14 mouse cellular contexts compared by ENCODE assay signal in genomic region chr17:29244912-29245311, GRCm38 (mm10). TPM values are rescaled to one million over a fixed set of nuclear protein-coding genes. Genes with fewer than 3 reads are reported as not detected.
A peak's percentile ranks its signal among the peaks of the same experiment; 100 is the strongest.
DNase-seq lines count a peak whose midpoint lies in the region; ATAC-seq and TF ChIP-seq lines count a peak whose summit lies in the region.
"Had no signal": no experiment of that assay in that cellular context is flagged by ENCODE, and none has a peak within 500 bp of the region (broad histone marks: within the 10 kb centered on the region; RNA-seq: fewer than 3 reads in every experiment).

No protein-coding gene starts in this region.

- H3K4me3 ChIP-seq in forebrain, embryonic 12.5 days (replicated peaks): no peak overlapping the region
- H3K4me3 ChIP-seq in forebrain, embryonic 16.5 days (replicated peaks; ENCODE audit: low read length): no peak overlapping the region
- H3K4me3 ChIP-seq in hindbrain, embryonic 15.5 days: no peak overlapping the region
- H3K4me3 ChIP-seq in midbrain, embryonic 14.5 days (replicated peaks; ENCODE audit: low read depth, low read length): no peak overlapping the region
- H3K4me3 ChIP-seq in liver, postnatal 0 days (ENCODE audit: low read depth, low read length): no peak overlapping the region
- H3K4me3 ChIP-seq in layer of hippocampus, adult 2 months: no peak overlapping the region
- H3K4me3 ChIP-seq: limb, embryonic 15.5 days; myocyte had no signal

- peak; percentile 70 for DNase-seq in brain, embryonic 14.5 days (ENCODE audit: low read depth)
- peak; percentile 80 for DNase-seq in midbrain, embryonic 14.5 days
- DNase-seq in liver, postnatal 0 days: no peak
- no peak for DNase-seq in layer of hippocampus, adult 2 months (ENCODE audit: low spot score in 2 of 2)
- no peak for DNase-seq in gastrocnemius, postnatal 4 days (ENCODE audit: low spot score in 2 of 2)
- DNase-seq: gastrocnemius, postnatal 25 days; heart, postnatal 14 days; kidney, adult 8-10 months; thymus, adult 18-20 months had no signal

- H3K36me3 ChIP-seq in forebrain, embryonic 12.5 days (replicated peaks): peaks cover 15% of the 10 kb centered on the region
- no peaks in the 10 kb centered on the region; the same call in 1 of the 2 replicates for H3K36me3 ChIP-seq in forebrain, embryonic 16.5 days (ENCODE audit: control insufficient read depth, insufficient read depth)
- no peaks in the 10 kb centered on the region for H3K36me3 ChIP-seq in hindbrain, embryonic 15.5 days
- H3K36me3 ChIP-seq in midbrain, embryonic 14.5 days (ENCODE audit: control insufficient read depth, insufficient read depth, low read length): peaks cover 5% of the 10 kb centered on the region
- peaks cover 2% of the 10 kb centered on the region for H3K36me3 ChIP-seq in liver, postnatal 0 days (replicated peaks; ENCODE audit: insufficient read depth, low read length)

- H3K27me3 ChIP-seq in forebrain, embryonic 12.5 days: peaks cover 10% of the 10 kb centered on the region; the same call in 1 of the 2 replicates
- H3K27me3 ChIP-seq in forebrain, embryonic 16.5 days (replicated peaks; ENCODE audit: control insufficient read depth, insufficient read depth, low read length): no peaks in the 10 kb centered on the region
- H3K27me3 ChIP-seq in hindbrain, embryonic 15.5 days: no peaks in the 10 kb centered on the region
- H3K27me3 ChIP-seq in midbrain, embryonic 14.5 days (ENCODE audit: control insufficient read depth, insufficient read depth, low read length): no peaks in the 10 kb centered on the region; the same call in 1 of the 2 replicates
- H3K27me3 ChIP-seq in liver, postnatal 0 days (ENCODE audit: insufficient read depth, low read length): no peaks in the 10 kb centered on the region

- H3K9ac ChIP-seq in forebrain, embryonic 12.5 days: 0 out of 2 replicates have a peak overlapping the region, but pooled peaks have one; percentile 12
- H3K9ac ChIP-seq in forebrain, embryonic 16.5 days (replicated peaks; ENCODE audit: low read depth, low read length): no peak overlapping the region
- 0 out of 2 replicates have a peak overlapping the region, but pooled peaks have one; percentile 15 for H3K9ac ChIP-seq in hindbrain, embryonic 15.5 days
- H3K9ac ChIP-seq in midbrain, embryonic 14.5 days (replicated peaks; ENCODE audit: low read length): 0 out of 2 replicates have a peak overlapping the region, but pooled peaks have one; percentile 9
- H3K9ac ChIP-seq in liver, postnatal 0 days (replicated peaks): no peak overlapping the region
- H3K9ac ChIP-seq: limb, embryonic 15.5 days had no signal

- H3K27ac ChIP-seq in forebrain, embryonic 12.5 days: peak overlapping the region; percentile 37; the same call in 1 of the 2 replicates
- H3K27ac ChIP-seq in forebrain, embryonic 16.5 days (ENCODE audit: low read length): no peak overlapping the region
- no peak overlapping the region; the same call in 1 of the 2 replicates for H3K27ac ChIP-seq in hindbrain, embryonic 15.5 days (replicated peaks)
- peak overlapping the region; percentile 71 for H3K27ac ChIP-seq in midbrain, embryonic 14.5 days (replicated peaks; ENCODE audit: low read depth, low read length)
- H3K27ac ChIP-seq in liver, postnatal 0 days (ENCODE audit: low read depth): no peak overlapping the region
- no peak overlapping the region for H3K27ac ChIP-seq in layer of hippocampus, adult 2 months
- H3K27ac ChIP-seq: limb, embryonic 15.5 days had no signal

- no peaks in the 10 kb centered on the region for H3K9me3 ChIP-seq in forebrain, embryonic 12.5 days
- no peaks in the 10 kb centered on the region for H3K9me3 ChIP-seq in forebrain, embryonic 16.5 days (ENCODE audit: control insufficient read depth, low read length)
- no peaks in the 10 kb centered on the region for H3K9me3 ChIP-seq in hindbrain, embryonic 15.5 days
- no peaks in the 10 kb centered on the region for H3K9me3 ChIP-seq in midbrain, embryonic 14.5 days (ENCODE audit: control insufficient read depth, low read length)
- no peaks in the 10 kb centered on the region for H3K9me3 ChIP-seq in liver, postnatal 0 days (ENCODE audit: low read length)
- H3K9me3 ChIP-seq: limb, embryonic 15.5 days had no signal

- H3K4me1 ChIP-seq in forebrain, embryonic 12.5 days: peaks cover 44% of the 10 kb centered on the region
- H3K4me1 ChIP-seq in forebrain, embryonic 16.5 days (replicated peaks; ENCODE audit: control insufficient read depth, insufficient read depth, low read length): peaks cover 11% of the 10 kb centered on the region
- peaks cover 29% of the 10 kb centered on the region for H3K4me1 ChIP-seq in hindbrain, embryonic 15.5 days (replicated peaks)
- H3K4me1 ChIP-seq in midbrain, embryonic 14.5 days (ENCODE audit: control insufficient read depth, insufficient read depth, low read length): peaks cover 29% of the 10 kb centered on the region
- H3K4me1 ChIP-seq in liver, postnatal 0 days (ENCODE audit: insufficient read depth): peaks cover 3% of the 10 kb centered on the region

- ATAC-seq in forebrain, embryonic 12.5 days (ENCODE audit: low FRiP score): no peak
- ATAC-seq in forebrain, embryonic 16.5 days: no peak
- no peak for ATAC-seq in hindbrain, embryonic 15.5 days (ENCODE audit: low FRiP score, low read depth)
- ATAC-seq in midbrain, embryonic 14.5 days (ENCODE audit: low FRiP score, low TSS enrichment): no peak
- ATAC-seq in liver, postnatal 0 days: no peak

- H3K4me2 ChIP-seq in forebrain, embryonic 12.5 days: no peak overlapping the region
- H3K4me2 ChIP-seq in forebrain, embryonic 16.5 days (ENCODE audit: low read length): no peak overlapping the region
- no peak overlapping the region for H3K4me2 ChIP-seq in hindbrain, embryonic 15.5 days
- H3K4me2 ChIP-seq in midbrain, embryonic 14.5 days (ENCODE audit: low read length): peak overlapping the region; percentile 13
- no peak overlapping the region for H3K4me2 ChIP-seq in liver, postnatal 0 days (ENCODE audit: low read depth, low read length)
- H3K4me2 ChIP-seq: limb, embryonic 15.5 days had no signal

- TF ChIP-seq CTCF in brain, embryonic 14.5 days (IDR thresholded peaks at IDR 0.05; ENCODE audit: borderline replicate concordance, extremely low read depth, insufficient read depth, insufficient read length): no peak
- TF ChIP-seq CTCF in liver, postnatal 0 days (IDR thresholded peaks at IDR 0.05; ENCODE audit: low read depth): no peak
- TF ChIP-seq CTCF in layer of hippocampus, adult 2 months (conservative IDR thresholded peaks at IDR 0.05): no peak

- WGBS in forebrain, embryonic 12.5 days: 38% methylated on average over 11 of the region's 12 CpGs
- WGBS in forebrain, embryonic 16.5 days: 42% methylated on average over 10 of the region's 12 CpGs
- WGBS in hindbrain, embryonic 15.5 days: 18% methylated on average over 11 of the region's 12 CpGs
- 10% methylated on average over 11 of the region's 12 CpGs for WGBS in midbrain, embryonic 14.5 days
- WGBS in liver, postnatal 0 days (ENCODE audit: insufficient replicate concordance): 48% methylated on average over 10 of the region's 12 CpGs

- no peak for TF ChIP-seq EP300 in liver, postnatal 0 days (IDR thresholded peaks at IDR 0.05; ENCODE audit: low read depth)

- no peak for TF ChIP-seq POLR2A in brain, embryonic 14.5 days (IDR thresholded peaks at IDR 0.05; ENCODE audit: borderline replicate concordance, extremely low read depth, insufficient read depth, insufficient read length, poor library complexity, severe bottlenecking)

RNA-seq across cellular contexts. Expression of gene Cpne5, which starts 6.9 kb away (rescaled TPM):
- polyA plus RNA-seq in forebrain, embryonic 12.5 days (2016; fragmentation: Nextera tagmentation; extraction: Ambion mirVana): 9.9 and 10.7 TPM in 2 replicates
- polyA plus RNA-seq in forebrain, embryonic 16.5 days (2015; fragmentation: Nextera tagmentation; extraction: Ambion mirVana): 25.0 and 35.5 TPM in 2 replicates
- 29.4 and 37.8 TPM in 2 replicates for polyA plus RNA-seq in brain, embryonic 14.5 days (2012; rRNA removed)
- polyA plus RNA-seq in hindbrain, embryonic 15.5 days (2015; fragmentation: Nextera tagmentation; extraction: Ambion mirVana): 41.1 and 42.6 TPM in 2 replicates
- 27.6 and 32.6 TPM in 2 replicates for polyA plus RNA-seq in midbrain, embryonic 14.5 days (2014; fragmentation: Nextera tagmentation; extraction: Ambion mirVana)
- polyA plus RNA-seq in liver, postnatal 0 days (2015; fragmentation: Nextera tagmentation; extraction: Ambion mirVana): 0.33 and 0.46 TPM in 2 replicates
- total RNA-seq in layer of hippocampus, adult 2 months (2021): 10 to 100 TPM; 34.0 to 36.3 TPM
- 1 to 10 TPM in 1 of 2 experiments, under 1 TPM in 1; 0.69 to 1.1 TPM for total RNA-seq in gastrocnemius, postnatal 4 days (2021)

RNA-seq across cellular contexts. Expression of gene Ppil1, which starts 19.1 kb away (rescaled TPM):
- 139 and 142 TPM in 2 replicates for polyA plus RNA-seq in forebrain, embryonic 12.5 days (2016; fragmentation: Nextera tagmentation; extraction: Ambion mirVana)
- polyA plus RNA-seq in forebrain, embryonic 16.5 days (2015; fragmentation: Nextera tagmentation; extraction: Ambion mirVana): 118 and 125 TPM in 2 replicates
- polyA plus RNA-seq in brain, embryonic 14.5 days (2012; rRNA removed): 66.6 and 73.3 TPM in 2 replicates
- polyA plus RNA-seq in hindbrain, embryonic 15.5 days (2015; fragmentation: Nextera tagmentation; extraction: Ambion mirVana): 105 and 108 TPM in 2 replicates
- polyA plus RNA-seq in midbrain, embryonic 14.5 days (2014; fragmentation: Nextera tagmentation; extraction: Ambion mirVana): 112 and 114 TPM in 2 replicates
- polyA plus RNA-seq in liver, postnatal 0 days (2015; fragmentation: Nextera tagmentation; extraction: Ambion mirVana): 36.1 and 42.1 TPM in 2 replicates
- 10 to 100 TPM; 14.8 to 16.2 TPM for total RNA-seq in layer of hippocampus, adult 2 months (2021)
- 10 to 100 TPM; 22.1 to 22.8 TPM for total RNA-seq in gastrocnemius, postnatal 4 days (2021)

RNA-seq across cellular contexts. Expression of gene BC004004, which starts 23.7 kb away (rescaled TPM):
- polyA plus RNA-seq in forebrain, embryonic 12.5 days (2016; fragmentation: Nextera tagmentation; extraction: Ambion mirVana): 65.0 and 65.2 TPM in 2 replicates
- polyA plus RNA-seq in forebrain, embryonic 16.5 days (2015; fragmentation: Nextera tagmentation; extraction: Ambion mirVana): 102 and 108 TPM in 2 replicates
- 80.8 and 84.9 TPM in 2 replicates for polyA plus RNA-seq in brain, embryonic 14.5 days (2012; rRNA removed)
- polyA plus RNA-seq in hindbrain, embryonic 15.5 days (2015; fragmentation: Nextera tagmentation; extraction: Ambion mirVana): 112 and 121 TPM in 2 replicates
- polyA plus RNA-seq in midbrain, embryonic 14.5 days (2014; fragmentation: Nextera tagmentation; extraction: Ambion mirVana): 117 and 122 TPM in 2 replicates
- 101 and 105 TPM in 2 replicates for polyA plus RNA-seq in liver, postnatal 0 days (2015; fragmentation: Nextera tagmentation; extraction: Ambion mirVana)
- total RNA-seq in layer of hippocampus, adult 2 months (2021): 10 to 100 TPM; 78.9 to 81.5 TPM
- 100 to 1,000 TPM in 1 of 2 experiments, 10 to 100 TPM in 1; 98.5 to 101 TPM for total RNA-seq in gastrocnemius, postnatal 4 days (2021)

Comparison
In these comparisons a context has a peak if more than half of its experiments do, and no peak if none do; other contexts are left out.
1. H3K27ac ChIP-seq: peak in forebrain, embryonic 12.5 days (single experiment) and midbrain, embryonic 14.5 days (single experiment); none in forebrain, embryonic 16.5 days (single experiment), hindbrain, embryonic 15.5 days (single experiment), liver, postnatal 0 days (single experiment) and layer of hippocampus, adult 2 months (single experiment).
2. H3K9ac ChIP-seq: peak in forebrain, embryonic 12.5 days (single experiment), hindbrain, embryonic 15.5 days (single experiment) and midbrain, embryonic 14.5 days (single experiment); none in forebrain, embryonic 16.5 days (single experiment) and liver, postnatal 0 days (single experiment).
3. DNase-seq: peak in brain, embryonic 14.5 days (single experiment) and midbrain, embryonic 14.5 days (single experiment); none in liver, postnatal 0 days (single experiment), layer of hippocampus, adult 2 months (0 of 2) and gastrocnemius, postnatal 4 days (0 of 2).